Mouse (Mus musculus) lung, adult 2 months (tissue): Measurements from ENCODE around the gene Npas3.

Source experiments
- CTCF ChIP-seq: fragments of 200-500 bp; IDR thresholded peaks from 2 replicates; pipeline ENCODE4 v1.5.1; 2011; ENCODE audit warnings: mild to moderate bottlenecking, low read length, control low read depth; ENCODE audit not compliant: insufficient read depth
- POLR2A ChIP-seq: fragments of 200-500 bp; IDR thresholded peaks from 2 replicates; pipeline ENCODE4 v1.6.1; 2011; ENCODE audit warnings: low read depth, mild to moderate bottlenecking, control low read depth, low read length, borderline replicate concordance; ENCODE audit errors: extremely low read depth

GRCm38 (mm10) chr12:53758356-53758755 is 509.9 kb downstream of the Npas3 start:
- no peak for TF ChIP-seq CTCF
- TF ChIP-seq POLR2A: no peak
